In genomic region chr2:105662121-105662520, GRCm38 (mm10) we compare ENCODE assay signal across 21 mouse cellular contexts. TPM values are rescaled to one million over a fixed set of nuclear protein-coding genes. Genes with fewer than 3 reads are reported as not detected.
DNase-seq lines count a peak whose midpoint lies in the region; ATAC-seq and TF ChIP-seq lines count a peak whose summit lies in the region.
"Had no signal": no experiment of that assay in that cellular context is flagged by ENCODE, and none has a peak within 500 bp of the region (broad histone marks: within the 10 kb centered on the region; RNA-seq: fewer than 3 reads in every experiment).

No protein-coding gene starts in this region.

- H3K27me3 ChIP-seq in forebrain, embryonic 11.5 days (ENCODE audit: control insufficient read depth, insufficient read depth, low read length): peaks cover 65% of the 10 kb centered on the region
- peaks cover 72% of the 10 kb centered on the region for H3K27me3 ChIP-seq in forebrain, embryonic 15.5 days
- H3K27me3 ChIP-seq in midbrain, embryonic 10.5 days (ENCODE audit: low read depth, poor library complexity, severe bottlenecking): peaks cover 100% of the 10 kb centered on the region
- H3K27me3 ChIP-seq in midbrain, embryonic 13.5 days: peaks cover 99% of the 10 kb centered on the region
- peaks cover 73% of the 10 kb centered on the region for H3K27me3 ChIP-seq in forebrain, postnatal 0 days (ENCODE audit: insufficient read depth, low read length)
- H3K27me3 ChIP-seq in neural tube, embryonic 11.5 days (ENCODE audit: control insufficient read depth, insufficient read depth, low read length): peaks cover 79% of the 10 kb centered on the region

- no peaks in the 10 kb centered on the region for H3K36me3 ChIP-seq in forebrain, embryonic 11.5 days (ENCODE audit: control insufficient read depth, insufficient read depth, low read length)
- H3K36me3 ChIP-seq in forebrain, embryonic 15.5 days: no peaks in the 10 kb centered on the region
- H3K36me3 ChIP-seq in midbrain, embryonic 10.5 days: no peaks in the 10 kb centered on the region
- no peaks in the 10 kb centered on the region for H3K36me3 ChIP-seq in midbrain, embryonic 13.5 days
- no peaks in the 10 kb centered on the region for H3K36me3 ChIP-seq in forebrain, postnatal 0 days (ENCODE audit: insufficient read depth)
- no peaks in the 10 kb centered on the region for H3K36me3 ChIP-seq in neural tube, embryonic 11.5 days (ENCODE audit: control insufficient read depth, insufficient read depth, low read length)
- H3K36me3 ChIP-seq: embryonic facial prominence, embryonic 12.5 days; hindbrain, embryonic 15.5 days; lung, embryonic 15.5 days; midbrain, embryonic 15.5 days had no signal

- H3K27ac ChIP-seq in forebrain, embryonic 11.5 days (ENCODE audit: low read depth, low read length): no peak overlapping the region
- no peak overlapping the region for H3K27ac ChIP-seq in forebrain, embryonic 15.5 days (replicated peaks)
- no peak overlapping the region for H3K27ac ChIP-seq in midbrain, embryonic 10.5 days (replicated peaks)
- H3K27ac ChIP-seq in midbrain, embryonic 13.5 days: no peak overlapping the region
- H3K27ac ChIP-seq in forebrain, postnatal 0 days (ENCODE audit: low read depth, low read length): no peak overlapping the region
- H3K27ac ChIP-seq in neural tube, embryonic 11.5 days (ENCODE audit: low read depth, low read length): no peak overlapping the region
- H3K27ac ChIP-seq: embryonic facial prominence, embryonic 12.5 days; hindbrain, embryonic 15.5 days; kidney, postnatal 0 days; liver, embryonic 14.5 days; lung, embryonic 15.5 days; macrophage; midbrain, embryonic 15.5 days had no signal

- ATAC-seq in forebrain, embryonic 11.5 days (replicated peaks; ENCODE audit: low FRiP score): no peak
- ATAC-seq in forebrain, embryonic 15.5 days (replicated peaks): no peak
- no peak for ATAC-seq in midbrain, embryonic 13.5 days
- ATAC-seq in forebrain, postnatal 0 days: no peak
- no peak for ATAC-seq in neural tube, embryonic 11.5 days (ENCODE audit: insufficient read depth, low FRiP score, low TSS enrichment)
- ATAC-seq: intestine, postnatal 0 days had no signal

- no peak for TF ChIP-seq CTCF in forebrain, postnatal 0 days (IDR thresholded peaks at IDR 0.05; ENCODE audit: low read depth)

- no peak overlapping the region for H3K4me2 ChIP-seq in forebrain, embryonic 11.5 days (ENCODE audit: low read depth, low read length, severe bottlenecking)
- no peak overlapping the region for H3K4me2 ChIP-seq in forebrain, embryonic 15.5 days (replicated peaks)
- H3K4me2 ChIP-seq in midbrain, embryonic 13.5 days (replicated peaks): no peak overlapping the region
- H3K4me2 ChIP-seq in forebrain, postnatal 0 days (ENCODE audit: low read depth): no peak overlapping the region
- no peak overlapping the region for H3K4me2 ChIP-seq in neural tube, embryonic 11.5 days (ENCODE audit: low read depth)
- H3K4me2 ChIP-seq: embryonic facial prominence, embryonic 12.5 days; lung, embryonic 15.5 days; midbrain, embryonic 15.5 days had no signal

- H3K4me3 ChIP-seq in forebrain, embryonic 11.5 days (ENCODE audit: low read depth, low read length): no peak overlapping the region
- no peak overlapping the region for H3K4me3 ChIP-seq in forebrain, embryonic 15.5 days
- H3K4me3 ChIP-seq in midbrain, embryonic 10.5 days: peak overlapping the region; percentile 40; the same call in 1 of the 2 replicates
- no peak overlapping the region for H3K4me3 ChIP-seq in midbrain, embryonic 13.5 days (replicated peaks)
- no peak overlapping the region for H3K4me3 ChIP-seq in forebrain, postnatal 0 days (ENCODE audit: low read depth, low read length)
- H3K4me3 ChIP-seq in neural tube, embryonic 11.5 days (ENCODE audit: low read depth, low read length): no peak overlapping the region
- H3K4me3 ChIP-seq: embryonic facial prominence, embryonic 12.5 days; hindbrain, embryonic 15.5 days; lung, embryonic 15.5 days; midbrain, embryonic 15.5 days had no signal

- H3K4me1 ChIP-seq in forebrain, embryonic 11.5 days (replicated peaks; ENCODE audit: control insufficient read depth, insufficient read depth, low read length): peaks cover 17% of the 10 kb centered on the region
- H3K4me1 ChIP-seq in forebrain, embryonic 15.5 days: peaks cover 28% of the 10 kb centered on the region
- peaks cover 46% of the 10 kb centered on the region for H3K4me1 ChIP-seq in midbrain, embryonic 10.5 days
- peaks cover 22% of the 10 kb centered on the region for H3K4me1 ChIP-seq in midbrain, embryonic 13.5 days (replicated peaks)
- no peaks in the 10 kb centered on the region for H3K4me1 ChIP-seq in forebrain, postnatal 0 days (ENCODE audit: insufficient read depth)
- peaks cover 11% of the 10 kb centered on the region for H3K4me1 ChIP-seq in neural tube, embryonic 11.5 days (ENCODE audit: control insufficient read depth, insufficient read depth, low read length)

- no peak overlapping the region for H3K9ac ChIP-seq in forebrain, embryonic 11.5 days (ENCODE audit: low read length)
- H3K9ac ChIP-seq in forebrain, embryonic 15.5 days (replicated peaks): no peak overlapping the region
- no peak overlapping the region for H3K9ac ChIP-seq in midbrain, embryonic 13.5 days (replicated peaks)
- H3K9ac ChIP-seq in forebrain, postnatal 0 days: no peak overlapping the region
- H3K9ac ChIP-seq in neural tube, embryonic 11.5 days (ENCODE audit: low read length): no peak overlapping the region
- H3K9ac ChIP-seq: embryonic facial prominence, embryonic 12.5 days; hindbrain, embryonic 15.5 days; liver, embryonic 14.5 days; lung, embryonic 15.5 days; midbrain, embryonic 15.5 days had no signal

- peak; percentile 51 for DNase-seq in forebrain, embryonic 11.5 days (ENCODE audit: low spot score)
- DNase-seq in midbrain, embryonic 10.5 days (ENCODE audit: low spot score): peak; percentile 41
- peak; percentile 12 for DNase-seq in forebrain, postnatal 0 days
- peak; percentile 44 for DNase-seq in neural tube, embryonic 11.5 days (ENCODE audit: low spot score)
- no peak for DNase-seq in urinary bladder, postnatal 4 days (ENCODE audit: low spot score in 2 of 2)
- DNase-seq: adrenal gland, adult 8-10 months; cerebellum, adult 9-11 months; gastrocnemius, postnatal 25 days; right cerebral cortex, adult 18-20 months had no signal

- 2% methylated on average over 16 of the region's 16 CpGs for WGBS in forebrain, embryonic 11.5 days
- WGBS in forebrain, embryonic 15.5 days: 8% methylated on average over 16 of the region's 16 CpGs
- WGBS in midbrain, embryonic 10.5 days: 4% methylated on average over 16 of the region's 16 CpGs
- 5% methylated on average over 16 of the region's 16 CpGs for WGBS in midbrain, embryonic 13.5 days
- WGBS in forebrain, postnatal 0 days: 14% methylated on average over 16 of the region's 16 CpGs
- WGBS in neural tube, embryonic 11.5 days: 2% methylated on average over 16 of the region's 16 CpGs

- no peaks in the 10 kb centered on the region for H3K9me3 ChIP-seq in forebrain, embryonic 11.5 days (ENCODE audit: control insufficient read depth, low read length)
- no peaks in the 10 kb centered on the region for H3K9me3 ChIP-seq in forebrain, embryonic 15.5 days
- H3K9me3 ChIP-seq in midbrain, embryonic 10.5 days (replicated peaks): no peaks in the 10 kb centered on the region
- no peaks in the 10 kb centered on the region for H3K9me3 ChIP-seq in midbrain, embryonic 13.5 days
- no peaks in the 10 kb centered on the region for H3K9me3 ChIP-seq in forebrain, postnatal 0 days (ENCODE audit: low read length)
- no peaks in the 10 kb centered on the region for H3K9me3 ChIP-seq in neural tube, embryonic 11.5 days (ENCODE audit: control insufficient read depth, low read length)
- H3K9me3 ChIP-seq: embryonic facial prominence, embryonic 12.5 days; hindbrain, embryonic 15.5 days; lung, embryonic 15.5 days; midbrain, embryonic 15.5 days had no signal

RNA-seq across cellular contexts. Expression of gene Pax6, which starts 6.6 kb away (rescaled TPM):
- polyA plus RNA-seq in forebrain, embryonic 11.5 days (2014; fragmentation: Nextera tagmentation; extraction: Ambion mirVana): 97.2 and 103 TPM in 2 replicates
- polyA plus RNA-seq in forebrain, embryonic 15.5 days (2015; fragmentation: Nextera tagmentation; extraction: Ambion mirVana): 45.0 and 57.0 TPM in 2 replicates
- 39.0 and 40.1 TPM in 2 replicates for polyA plus RNA-seq in midbrain, embryonic 10.5 days (2016; fragmentation: Nextera tagmentation; extraction: Ambion mirVana)
- 39.9 and 40.9 TPM in 2 replicates for polyA plus RNA-seq in midbrain, embryonic 13.5 days (2015; fragmentation: Nextera tagmentation; extraction: Ambion mirVana)
- 19.0 and 32.9 TPM in 2 replicates for total RNA-seq in forebrain, postnatal 0 days (2014; rRNA removed)
- polyA plus RNA-seq in forebrain, postnatal 0 days (2015; fragmentation: Nextera tagmentation; extraction: Ambion mirVana): 14.6 and 19.0 TPM in 2 replicates
- polyA plus RNA-seq in neural tube, embryonic 11.5 days (2014; fragmentation: Nextera tagmentation; extraction: Ambion mirVana): 28.2 and 30.7 TPM in 2 replicates
- total RNA-seq: adrenal gland, adult 8-10 months; gastrocnemius, postnatal 25 days; heart, adult 8-10 months had no signal
- polyA plus RNA-seq: heart, embryonic 16.5 days; lung, embryonic 15.5 days; macrophage had no signal

Comparison
In these comparisons a context has a peak if more than half of its experiments do, and no peak if none do; other contexts are left out.
1. DNase-seq: peak in forebrain, embryonic 11.5 days (single experiment), midbrain, embryonic 10.5 days (single experiment), forebrain, postnatal 0 days (single experiment) and neural tube, embryonic 11.5 days (single experiment); none in urinary bladder, postnatal 4 days (0 of 2).